Mouse (Mus musculus) heart, adult 2 months (tissue): ENCODE results near the gene Gipc1. TPM values are rescaled to one million over a fixed set of nuclear protein-coding genes. Genes with fewer than 3 reads are reported as not detected.
A peak's percentile ranks its signal among the peaks of the same experiment; 100 is the strongest.

Source experiments
- DNase-seq, 2 experiments: peaks; one replicate each; pipeline ENCODE4 v3.0.0; 2021
- H3K27ac ChIP-seq: fragments of 200-600 bp; 2 replicates; pipeline ENCODE4 v1.8.1; 2022
- H3K27me3 ChIP-seq: fragments of 200-500 bp; 2 replicates; pipeline ENCODE4 v1.6.1; 2012; ENCODE audit warnings: mild to moderate bottlenecking, low read length, inconsistent platforms, mixed read lengths; ENCODE audit not compliant: control insufficient read depth, insufficient read depth
- H3K36me3 ChIP-seq: fragments of 200-500 bp; 2 replicates; pipeline ENCODE4 v1.6.1; 2012; ENCODE audit warnings: low read length, inconsistent platforms; ENCODE audit not compliant: control insufficient read depth, insufficient read depth
- H3K4me1 ChIP-seq: fragments of 200-500 bp; 2 replicates; pipeline ENCODE4 v1.6.1; 2011; ENCODE audit warnings: low read length; ENCODE audit not compliant: control insufficient read depth, insufficient read depth
- H3K4me3 ChIP-seq: fragments of 200-600 bp; 2 replicates; pipeline ENCODE4 v1.8.1; 2022
- H3K79me2 ChIP-seq: fragments of 200-500 bp; replicated peaks from 2 replicates; pipeline ENCODE4 v1.6.1; 2012; ENCODE audit warnings: mild to moderate bottlenecking, inconsistent platforms, low read length, moderate library complexity, mixed read lengths; ENCODE audit not compliant: control insufficient read depth, insufficient read depth
- H3K9ac ChIP-seq: fragments of 200-500 bp; 2 replicates; pipeline ENCODE4 v1.6.1; 2012; ENCODE audit warnings: low read depth, mild to moderate bottlenecking, control low read depth, inconsistent platforms, low read length, mixed read lengths
- CTCF ChIP-seq: fragments of 200-600 bp; IDR thresholded peaks from 2 replicates; pipeline ENCODE4 v1.8.1; 2022; ENCODE audit warnings: antibody characterized with exemption, mild to moderate bottlenecking, moderate library complexity
- EP300 ChIP-seq: fragments of 200-500 bp; IDR thresholded peaks from 2 replicates; pipeline ENCODE4 v1.6.1; 2011; ENCODE audit warnings: low read depth, low read length, control low read depth; ENCODE audit not compliant: insufficient read depth
- POLR2A ChIP-seq: fragments of 200-500 bp; IDR thresholded peaks from 2 replicates; pipeline ENCODE4 v1.6.1; 2011; ENCODE audit warnings: mild to moderate bottlenecking, low read depth, low read length, control low read depth; ENCODE audit not compliant: insufficient read depth
- WGBS: fragments of 180-500 bp; shearing (Covaris S2); methylation state at CpG from one replicate; pipeline ENCODE4 v1.1.7; 2018; 5-methylcytosine and 5-hydroxymethylcytosine counted together
- intact Hi-C: fragments of 180-260 bp; cut with DNase I; formaldehyde crosslinking; loops from one replicate; pipeline ENCODE4 v1.15.1; 2025
- polyA plus RNA-seq: library from polyadenylated mRNA; depleted of rRNA; stranded (reverse); fragments of >200 nt; gene quantifications from 2 replicates; pipeline ENCODE4 v1.2.3, GENCODE M21; 2012
- total RNA-seq, 2 experiments: library from RNA; stranded (reverse); gene quantifications; 2 replicates each; pipeline ENCODE4 v1.2.3; 2021

Gipc1 gene
- total and polyA plus RNA-seq, 3 experiments = 23.8 to 27.7 (median 25.6) TPM

DNA sequence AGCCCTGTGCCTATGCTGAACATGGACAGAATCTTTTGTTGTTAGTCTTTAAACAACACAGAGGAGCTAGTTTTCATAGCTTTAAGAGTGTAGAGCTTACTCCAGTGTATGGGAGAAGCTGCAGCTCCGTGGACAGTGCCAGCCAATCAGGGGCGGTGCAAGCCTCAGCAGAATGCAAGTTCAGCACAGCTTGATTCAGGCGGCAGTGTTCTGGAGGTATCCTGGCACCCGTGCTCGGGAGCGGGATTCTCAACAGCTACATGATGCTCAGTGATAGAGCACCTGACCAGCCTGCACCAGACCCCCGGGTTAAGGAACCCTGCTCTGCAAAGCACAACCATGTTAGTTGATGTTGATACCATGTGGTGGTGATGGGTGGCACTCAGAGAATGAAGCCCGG, 8.1 kb downstream of the Gipc1 start:
- TF ChIP-seq EP300 (no peak), CTCF (no peak), POLR2A (no peak)
- Histone ChIP-seq H3K36me3 (no peaks in the 10 kb centered on the region), H3K4me3 (no peak overlapping the region), H3K4me1 (peaks cover 8% of the 10 kb centered on the region), H3K27me3 (no peaks in the 10 kb centered on the region), H3K27ac (no peak overlapping the region), H3K79me2 (no peaks in the 10 kb centered on the region), H3K9ac (no peak overlapping the region)
- 39% methylated on average over 8 of the region's 8 CpGs for WGBS
- intact Hi-C loops = loop anchor here (5.0 kb wide), 1 partner anchor 37 kb away; the partner anchor contains the start of gene Pkn1
- DNase-seq = no peak

GRCm38 (mm10) chr8:83660995-83661680, 8.7 kb downstream of the Gipc1 start:
- 48% methylated on average over 22 of the region's 22 CpGs for whole genome bisulfite sequencing
- peak overlapping the region; percentile 46 for H3K9ac ChIP-seq
- H3K27me3 ChIP-seq = no peaks in the 10 kb centered on the region
- intact Hi-C loops = loop anchor here (5.0 kb wide), 1 partner anchor 36 kb away; the partner anchor contains the start of gene Pkn1
- H3K4me1 ChIP-seq = peaks cover 11% of the 10 kb centered on the region
- peak in 1 of 2 experiments; percentile 46 for DNase-seq
- H3K4me3 ChIP-seq = no peak overlapping the region
- no peak for TF ChIP-seq CTCF
- H3K27ac ChIP-seq = no peak overlapping the region; the same call in 1 of the 2 replicates
- no peaks in the 10 kb centered on the region for H3K36me3 ChIP-seq
- H3K79me2 ChIP-seq = no peaks in the 10 kb centered on the region

GRCm38 (mm10) chr8:83662421-83662826, 9.9 kb downstream of the Gipc1 start:
- Histone ChIP-seq H3K27ac (peak overlapping the region; percentile 57), H3K27me3 (no peaks in the 10 kb centered on the region), H3K4me3 (no peak overlapping the region), H3K4me1 (peaks cover 14% of the 10 kb centered on the region), H3K9ac (0 out of 2 replicates have a peak overlapping the region, but pooled peaks have one; percentile 14), H3K79me2 (no peaks in the 10 kb centered on the region), H3K36me3 (no peaks in the 10 kb centered on the region)
- TF ChIP-seq CTCF = no peak; the same call in none of the 2 replicates
- 0 out of 2 replicates have a peak, but pooled peaks have one; percentile 14 for TF ChIP-seq POLR2A
- peak; percentile 77; the same call in 1 of the 2 replicates for TF ChIP-seq EP300
- intact Hi-C loops = loop anchor here (1.0 to 5.0 kb wide), 4 partner anchors 35 to 259 kb away; partner anchors contain the start of gene Pkn1
- 7% methylated on average over 4 of the region's 4 CpGs for WGBS
- peak; percentile 88 to 94 for DNase-seq

DNA sequence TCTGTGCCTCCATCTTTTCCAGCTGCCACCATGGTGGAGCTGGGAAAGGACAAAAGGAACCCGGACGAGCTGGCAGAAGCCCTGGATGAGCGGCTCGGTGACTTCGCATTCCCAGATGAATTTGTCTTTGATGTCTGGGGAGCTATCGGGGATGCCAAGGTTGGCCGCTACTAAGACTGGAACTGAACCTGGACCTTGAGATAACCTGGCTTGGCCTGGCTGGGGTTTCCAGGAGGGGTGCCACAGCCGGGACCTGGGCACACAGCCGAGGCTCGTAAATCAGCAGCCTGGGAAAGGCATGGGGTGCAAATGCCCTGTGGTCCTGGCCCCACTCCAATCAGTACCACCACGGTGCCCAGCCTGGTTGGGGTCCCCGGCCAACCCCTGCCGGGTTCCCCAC, 11.6 kb downstream of the Gipc1 start:
- H3K27ac ChIP-seq = no peak overlapping the region
- WGBS = 88% methylated on average over 13 of the region's 13 CpGs
- no peak overlapping the region for H3K4me3 ChIP-seq
- no peaks in the 10 kb centered on the region for H3K79me2 ChIP-seq
- no peaks in the 10 kb centered on the region for H3K27me3 ChIP-seq
- peaks cover 14% of the 10 kb centered on the region for H3K4me1 ChIP-seq
- intact Hi-C loops = loop anchor here (5.0 kb wide), 1 partner anchor 33 kb away; the partner anchor contains the start of gene Pkn1
- TF ChIP-seq CTCF (no peak), POLR2A (no peak), EP300 (no peak)
- no peaks in the 10 kb centered on the region for H3K36me3 ChIP-seq
- no peak for DNase-seq
- H3K9ac ChIP-seq = no peak overlapping the region

DNA sequence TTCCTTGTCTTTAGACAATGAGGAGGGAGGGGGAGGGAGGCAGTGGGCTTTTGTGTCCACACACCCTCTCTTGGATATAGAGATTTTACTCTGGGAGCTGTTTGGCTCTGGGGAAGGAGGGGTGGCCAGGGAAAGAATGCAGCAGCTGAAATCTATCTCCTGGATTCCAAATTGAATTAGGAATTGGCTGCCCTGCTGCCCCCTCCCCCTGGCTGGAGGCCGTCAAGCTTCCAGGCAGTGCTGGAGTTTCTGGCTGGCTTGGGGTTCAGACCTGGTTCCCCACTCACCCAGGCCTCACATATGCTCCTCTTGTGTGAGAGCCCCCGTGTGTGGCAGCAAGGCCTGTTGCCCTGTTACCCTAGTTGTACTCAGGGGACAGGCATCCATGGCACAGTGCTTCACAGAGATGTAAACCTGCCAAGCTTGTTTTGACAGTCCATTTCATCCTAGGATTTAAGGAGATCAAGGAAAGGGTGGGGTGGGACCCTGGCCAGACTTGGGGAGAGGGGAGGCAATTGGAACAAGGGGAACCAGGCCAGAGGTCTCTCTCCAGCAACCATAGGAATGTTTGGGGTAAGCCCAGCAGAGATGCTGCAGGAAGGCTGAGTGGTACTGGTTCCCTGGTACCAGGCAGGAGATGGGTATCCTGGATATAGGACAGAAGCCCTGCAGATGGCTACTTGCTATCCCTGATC, 12.6 kb downstream of the Gipc1 start:
- H3K79me2 ChIP-seq = no peaks in the 10 kb centered on the region
- H3K9ac ChIP-seq = no peak overlapping the region
- no peak overlapping the region for H3K4me3 ChIP-seq
- peak in 1 of 2 experiments; percentile 42 for DNase-seq
- H3K36me3 ChIP-seq = no peaks in the 10 kb centered on the region
- H3K27me3 ChIP-seq = no peaks in the 10 kb centered on the region
- whole genome bisulfite sequencing = 46% methylated on average over 2 of the region's 2 CpGs
- no peak overlapping the region for H3K27ac ChIP-seq
- intact Hi-C loops = loop anchor here (5.0 kb wide), 3 partner anchors 32 to 287 kb away; partner anchors contain the start of gene Pkn1
- peaks cover 14% of the 10 kb centered on the region for H3K4me1 ChIP-seq
- no peak for TF ChIP-seq CTCF
- no peak for TF ChIP-seq POLR2A
- no peak for TF ChIP-seq EP300
